Mouse (Mus musculus) thymus, adult 2 months (tissue): ENCODE measurements around the gene Ppp1r14c.

ENCODE experiments used
- CTCF ChIP-seq: fragments of 200-500 bp; IDR thresholded peaks from 2 replicates; pipeline ENCODE4 v1.5.1; 2012; ENCODE audit warnings: mild to moderate bottlenecking, control low read depth, low read length, moderate library complexity, borderline replicate concordance; ENCODE audit not compliant: control insufficient read depth, poor library complexity, insufficient read depth; ENCODE audit errors: extremely low read depth
- POLR2A ChIP-seq: fragments of 200-500 bp; IDR thresholded peaks from 2 replicates; pipeline ENCODE4 v1.6.1; 2012; ENCODE audit warnings: mild to moderate bottlenecking, low read length, control low read depth, moderate library complexity; ENCODE audit not compliant: control insufficient read depth, poor library complexity, insufficient read depth; ENCODE audit errors: extremely low read depth

GRCm38 (mm10) chr10:3397406-3397805 is 31.5 kb downstream of the Ppp1r14c start:
- TF ChIP-seq CTCF (no peak), POLR2A (no peak)
